Mouse (Mus musculus) adrenal gland (tissue): ENCODE measurements at regions not wholly inside any gene's neighbourhood (a gene's known extent, or its start where the extent isn't known, plus 50 kb on each side); places are given as distances from the start of the nearest gene placed in this dataset.

Experiments used
- intact Hi-C: fragments of 180-260 bp; cut with DNase I; formaldehyde crosslinking; loops from one replicate; pipeline ENCODE4 v1.15.1; 2025

- intact Hi-C loops = no loop called here
Measured at GRCm38 (mm10) chrX:139392777-139393176, 59.3 kb downstream of the Trap1a start.

- intact Hi-C loops = loop anchor here (5.0 to 10.0 kb wide), 2 partner anchors 248 to 346 kb away; no protein-coding TSS in a partner anchor
Measured at GRCm38 (mm10) chrX:139416701-139417100, 63.5 kb upstream of the D330045A20Rik start.

DNA sequence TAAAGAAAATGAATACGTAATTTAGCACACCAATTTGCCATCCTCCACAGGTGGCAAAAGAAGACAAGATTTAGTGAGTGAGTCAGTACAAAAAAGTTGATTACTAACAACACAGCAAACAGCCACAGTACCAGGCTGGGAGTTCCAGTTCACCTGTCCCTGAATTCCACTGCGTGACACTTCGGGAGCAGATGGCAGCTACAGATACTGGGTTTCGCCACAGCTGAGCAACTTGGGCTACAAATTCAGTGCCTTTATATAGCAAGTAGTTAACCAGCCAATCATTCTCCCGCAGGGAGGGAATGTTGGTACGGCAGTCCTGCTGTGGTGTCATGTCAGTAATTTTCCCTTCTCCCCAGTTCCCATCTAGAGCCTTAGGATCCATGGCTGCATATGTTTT, 60.3 kb upstream of the D330045A20Rik start:
- intact Hi-C loops = loop anchor here (5.0 to 10.0 kb wide), 2 partner anchors 245 to 342 kb away; no protein-coding TSS in a partner anchor

DNA sequence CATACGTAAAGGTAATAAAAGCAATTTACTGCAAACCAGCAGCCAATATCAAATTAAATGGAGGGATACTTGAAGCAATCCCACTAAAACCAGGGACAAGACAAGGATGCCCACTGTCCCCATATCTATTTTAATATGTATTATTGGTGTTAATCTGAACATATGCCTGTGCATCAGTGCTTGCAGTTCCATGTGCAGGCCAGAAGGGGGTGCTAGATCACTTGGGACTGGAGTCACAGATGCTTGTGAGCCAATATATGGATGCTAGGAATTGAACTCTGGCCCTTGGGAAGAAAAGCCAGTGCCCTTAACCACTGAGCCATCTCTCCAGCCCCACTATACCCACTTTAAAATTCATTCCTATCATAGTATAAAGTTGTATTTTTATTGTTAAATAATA, 55.9 kb upstream of the D330045A20Rik start:
- intact Hi-C loops = no loop called here
